Mouse (Mus musculus): ENCODE data around the gene Samt1. TPM values are rescaled to one million over a fixed set of nuclear protein-coding genes. Genes with fewer than 3 reads are reported as not detected.

Samt1 gene
- not detected for polyA plus RNA-seq (2014; fragmentation: Illumina TruSeq; extraction: RNeasy Lipid Tissue Mini Kit (QIAGEN cat#74804); ENCODE audit: low read depth, low replicate concordance)

GRCm38 (mm10) chrX:154012540-154012939 lies at the start of gene Samt1:
TSS of gene Samt1 (minus strand) at chrX:154012640.

GRCm38 (mm10) chrX:154054939-154055338 lies 42.5 kb upstream of the Samt1 start, which contains the start of gene Gm10057:
TSS of gene Gm10057 (minus strand) at chrX:154055039.

GRCm38 (mm10) chrX:154033727-154034126 lies 21.3 kb upstream of the Samt1 start, which contains the start of gene 4921511M17Rik:
TSS of gene 4921511M17Rik (minus strand) at chrX:154033827.

Other genes starting within 250 kb of the Samt1 start
- gene Spin2c, start 180.4 kb downstream of the Samt1 start, polyA plus RNA-seq (2014; fragmentation: Illumina TruSeq; extraction: RNeasy Lipid Tissue Mini Kit (QIAGEN cat#74804); ENCODE audit: low read depth, low replicate concordance): 35.2 TPM
- not detected for gene 4921511M17Rik, start 21.2 kb upstream of the Samt1 start, polyA plus RNA-seq (2014; fragmentation: Illumina TruSeq; extraction: RNeasy Lipid Tissue Mini Kit (QIAGEN cat#74804); ENCODE audit: low read depth, low replicate concordance)
- not detected for gene Gm10057, start 42.4 kb upstream of the Samt1 start, polyA plus RNA-seq (2014; fragmentation: Illumina TruSeq; extraction: RNeasy Lipid Tissue Mini Kit (QIAGEN cat#74804); ENCODE audit: low read depth, low replicate concordance)
- not detected for gene Gm15140, start 108.0 kb upstream of the Samt1 start, polyA plus RNA-seq (2014; fragmentation: Illumina TruSeq; extraction: RNeasy Lipid Tissue Mini Kit (QIAGEN cat#74804); ENCODE audit: low read depth, low replicate concordance)